Mouse (Mus musculus) midbrain, embryonic 16.5 days (tissue): ENCODE results near the gene Abhd11. TPM values are rescaled to one million over a fixed set of nuclear protein-coding genes. Genes with fewer than 3 reads are reported as not detected.
A peak's percentile ranks its signal among the peaks of the same experiment; 100 is the strongest.
"Not testable (repeated sequence)": the region's sequence is repeated elsewhere in the genome, so short reads cannot be mapped to it uniquely, and the experiment has no call there.

ENCODE experiments used
- ATAC-seq: fragments of 200-750 bp; cut with Nextera tagmentation; 2 replicates; pipeline ENCODE4 v1.8.0; 2017; ENCODE audit warnings: moderate TSS enrichment
- H3K27ac ChIP-seq: fragments of 300-500 bp; sonication (generic); 2 replicates; pipeline ENCODE4 v1.5.1; 2014; ENCODE audit warnings: mild to moderate bottlenecking, low read length, mixed read lengths
- H3K27me3 ChIP-seq: fragments of 300-500 bp; sonication (generic); 2 replicates; pipeline ENCODE4 v1.6.1; 2014; ENCODE audit warnings: low read depth, low read length, mixed read lengths; ENCODE audit not compliant: control insufficient read depth, insufficient read depth
- H3K36me3 ChIP-seq: fragments of 300-500 bp; sonication (generic); 2 replicates; pipeline ENCODE4 v1.6.1; 2014; ENCODE audit warnings: mild to moderate bottlenecking, low read length, moderate library complexity, mixed read lengths; ENCODE audit not compliant: control insufficient read depth, insufficient read depth
- H3K4me1 ChIP-seq: fragments of 300-500 bp; sonication (generic); 2 replicates; pipeline ENCODE4 v1.6.1; 2014; ENCODE audit warnings: mild to moderate bottlenecking, low read length, mixed read lengths; ENCODE audit not compliant: control insufficient read depth, insufficient read depth
- H3K4me2 ChIP-seq: fragments of 300-500 bp; sonication (generic); 2 replicates; pipeline ENCODE4 v1.6.1; 2014; ENCODE audit warnings: mild to moderate bottlenecking, low read length, mixed read lengths
- H3K4me3 ChIP-seq: fragments of 300-500 bp; sonication (generic); 2 replicates; pipeline ENCODE4 v1.5.1; 2014; ENCODE audit warnings: low read depth, mild to moderate bottlenecking, low read length, moderate library complexity, mixed read lengths
- H3K9ac ChIP-seq: fragments of 300-500 bp; sonication (generic); 2 replicates; pipeline ENCODE4 v1.6.1; 2014; ENCODE audit warnings: low read depth, low read length, mixed read lengths
- H3K9me3 ChIP-seq: fragments of 300-500 bp; sonication (generic); replicated peaks from 2 replicates; pipeline ENCODE4 v1.6.1; 2014; ENCODE audit warnings: mild to moderate bottlenecking, low read length, mixed read lengths; ENCODE audit not compliant: control insufficient read depth, poor library complexity, severe bottlenecking
- WGBS: fragments of 180-500 bp; shearing (Covaris S2); extraction: QIAGEN DNeasy Blood & Tissue Kit; methylation state at CpG from one replicate; pipeline ENCODE4 v1.1.7; 2014; 5-methylcytosine and 5-hydroxymethylcytosine counted together
- polyA plus RNA-seq: library from polyadenylated mRNA; unstranded; fragments of >200 nt; fragmentation: Nextera tagmentation; extraction: Ambion mirVana; gene quantifications from 2 replicates; pipeline ENCODE4 v1.2.1, GENCODE M21; 2015

Abhd11 gene
- 76.5 and 81.5 TPM in 2 replicates for polyA plus RNA-seq

DNA sequence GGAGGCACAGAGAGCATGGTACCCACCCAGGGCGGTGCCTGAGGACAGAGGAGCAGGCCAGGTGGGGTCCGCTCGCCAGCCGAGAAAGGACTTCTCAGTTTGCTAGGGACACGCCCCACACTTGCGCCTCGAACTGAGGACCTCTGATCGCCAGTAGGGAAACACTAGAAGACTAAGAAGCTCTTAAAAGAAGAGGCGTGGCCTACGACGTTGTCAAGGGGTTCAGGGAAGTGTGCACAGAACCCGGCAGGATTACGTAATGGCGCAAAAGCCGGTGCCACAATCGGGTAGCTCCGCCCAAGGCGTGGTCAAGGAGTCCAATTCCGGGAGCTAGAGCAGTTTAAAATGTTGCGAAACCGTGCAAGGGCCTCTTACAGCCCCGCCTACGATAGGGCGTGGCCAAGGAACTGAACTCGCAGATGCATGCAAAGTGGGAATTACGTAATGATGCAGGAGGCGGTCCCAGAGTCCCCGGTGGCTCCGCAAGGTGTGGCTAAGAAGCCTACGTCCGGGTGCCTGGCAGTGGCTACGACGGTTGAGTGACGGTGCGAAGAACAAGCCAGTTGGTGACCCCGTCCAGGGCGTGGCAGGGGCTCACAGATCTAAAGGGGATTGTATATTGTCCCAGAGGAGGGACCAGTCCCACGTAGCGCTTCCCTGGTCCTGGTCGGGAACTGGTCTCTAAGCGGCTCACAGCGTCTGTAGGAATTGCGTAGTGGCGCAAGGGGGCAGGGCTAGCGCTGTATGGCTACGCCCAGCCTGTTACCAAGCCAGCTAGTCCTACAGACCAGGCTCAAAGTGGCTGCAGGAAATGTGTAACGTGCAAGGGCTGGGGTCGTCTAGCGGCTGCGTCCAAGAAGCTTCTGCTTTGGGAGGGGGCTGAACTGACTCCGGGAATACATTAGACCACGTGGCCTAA, at the start of gene Abhd11:
Gene Abhd11 (plus strand): TSS at position 482 of the 919 bp plus-strand sequence.
- Histone ChIP-seq H3K4me1 (peaks cover 22% of the 10 kb centered on the region), H3K9ac (peak within 1 kb of the TSS; percentile 88), H3K4me3 (peak within 1 kb of the TSS; percentile 68), H3K27ac (peak within 1 kb of the TSS; percentile 99), H3K4me2 (peak within 1 kb of the TSS; percentile 85), H3K9me3 (no peaks in the 10 kb centered on the region), H3K27me3 (no peaks in the 10 kb centered on the region), H3K36me3 (no peaks in the 10 kb centered on the region)
- under 1% methylated on average over 52 of the region's 52 CpGs for WGBS
- ATAC-seq, result peak; percentile 92

DNA sequence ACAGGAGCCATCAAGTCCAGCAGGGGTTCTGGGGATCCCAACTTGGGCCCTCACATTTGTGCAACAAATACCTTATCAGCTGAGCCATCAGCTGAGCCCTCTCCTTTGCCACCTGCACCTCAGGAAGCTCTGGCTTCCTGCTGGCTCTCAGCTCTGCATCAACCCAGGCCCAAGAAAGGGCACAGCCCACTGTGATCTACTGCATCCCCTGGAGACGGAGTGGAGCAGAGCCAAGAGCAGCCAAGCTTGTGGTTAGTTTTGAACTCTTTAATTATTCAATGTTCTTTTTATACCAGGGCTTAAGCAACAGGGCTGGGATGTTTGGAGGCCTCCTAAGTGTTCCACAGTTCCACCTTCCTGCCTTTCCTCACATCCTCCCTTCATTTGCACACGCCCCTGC, 48.5 kb upstream of the Abhd11 start:
- no peak for ATAC-seq
- Histone ChIP-seq H3K9ac (no peak overlapping the region), H3K27me3 (no peaks in the 10 kb centered on the region), H3K9me3 (no peaks in the 10 kb centered on the region), H3K4me2 (no peak overlapping the region), H3K4me1 (no peaks in the 10 kb centered on the region), H3K27ac (no peak overlapping the region), H3K4me3 (no peak overlapping the region), H3K36me3 (no peaks in the 10 kb centered on the region)
- 65% methylated on average over 2 of the region's 2 CpGs for WGBS

DNA sequence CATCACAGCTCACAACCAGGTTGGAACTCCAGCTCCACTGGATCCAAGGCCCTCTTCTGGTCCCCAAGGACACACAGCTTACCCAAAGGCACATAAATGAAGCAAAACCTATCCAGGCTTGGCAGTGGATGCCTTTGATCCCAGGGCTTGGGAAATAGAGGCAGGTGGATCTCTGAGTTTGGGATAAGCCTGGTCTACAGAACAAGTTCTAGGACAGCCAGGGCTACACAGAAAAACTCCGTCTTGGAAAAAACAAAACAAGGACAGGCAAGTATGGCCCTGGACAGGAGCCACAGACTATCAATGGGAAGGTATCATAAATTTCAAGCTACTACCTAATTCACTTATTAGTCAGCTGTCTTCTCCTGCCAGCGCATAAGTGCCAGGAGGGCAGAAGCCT, 47.4 kb upstream of the Abhd11 start:
- no peaks in the 10 kb centered on the region for H3K36me3 ChIP-seq
- H3K4me2 ChIP-seq, result no peak overlapping the region
- no peaks in the 10 kb centered on the region for H3K27me3 ChIP-seq
- WGBS, result 100% methylated on average over 2 of the region's 2 CpGs
- no peak overlapping the region for H3K4me3 ChIP-seq
- no peak overlapping the region for H3K27ac ChIP-seq
- no peak for ATAC-seq
- H3K4me1 ChIP-seq, result peaks cover 6% of the 10 kb centered on the region; the same call in 1 of the 2 replicates
- no peaks in the 10 kb centered on the region for H3K9me3 ChIP-seq
- H3K9ac ChIP-seq, result no peak overlapping the region

DNA sequence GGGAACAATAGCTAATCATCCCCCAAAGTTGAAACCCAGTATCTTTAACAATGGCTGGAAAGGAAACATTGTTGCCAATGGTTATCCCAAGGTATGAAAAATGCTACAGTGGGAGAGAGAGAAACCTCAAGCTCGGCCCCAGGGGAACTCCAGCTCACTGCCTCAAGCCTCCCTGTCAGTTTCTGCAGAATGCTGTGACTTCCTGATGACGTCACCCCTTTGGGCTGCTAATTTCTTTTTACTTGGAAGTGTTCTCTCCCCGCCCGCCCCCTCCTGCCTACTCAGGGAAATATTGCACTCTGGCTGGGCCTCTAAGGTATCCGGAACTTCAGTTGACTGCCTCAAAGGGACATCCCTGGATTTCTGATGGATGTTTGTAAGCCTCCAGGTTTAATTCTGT, 45.4 kb upstream of the Abhd11 start:
- no peak overlapping the region for H3K4me2 ChIP-seq
- ATAC-seq, result no peak
- WGBS, result 50% methylated on average over 5 of the region's 5 CpGs
- H3K9me3 ChIP-seq, result no peaks in the 10 kb centered on the region
- no peak overlapping the region for H3K9ac ChIP-seq
- peaks cover 8% of the 10 kb centered on the region; the same call in 1 of the 2 replicates for H3K4me1 ChIP-seq
- H3K27ac ChIP-seq, result no peak overlapping the region
- no peak overlapping the region for H3K4me3 ChIP-seq
- no peaks in the 10 kb centered on the region for H3K27me3 ChIP-seq
- no peaks in the 10 kb centered on the region for H3K36me3 ChIP-seq

DNA sequence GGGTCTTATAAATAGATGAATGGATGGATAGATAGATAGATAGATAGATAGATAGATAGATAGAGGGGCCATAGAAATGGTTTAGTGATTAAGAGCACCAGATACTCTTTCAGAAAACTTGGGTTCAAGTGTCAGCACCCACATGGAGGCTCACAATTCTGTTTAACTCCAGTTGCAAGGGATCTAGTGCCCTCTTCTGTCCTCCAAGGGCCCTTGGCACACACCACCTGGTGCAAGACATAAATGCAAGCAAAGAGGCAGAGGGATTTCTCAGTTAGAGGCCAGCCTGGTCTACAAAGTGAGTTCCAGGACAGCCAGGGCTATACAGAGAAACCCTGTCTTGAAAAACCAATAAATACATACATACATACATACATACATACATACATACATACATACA, 44.3 kb upstream of the Abhd11 start:
- H3K9me3 ChIP-seq, result not testable (repeated sequence)

DNA sequence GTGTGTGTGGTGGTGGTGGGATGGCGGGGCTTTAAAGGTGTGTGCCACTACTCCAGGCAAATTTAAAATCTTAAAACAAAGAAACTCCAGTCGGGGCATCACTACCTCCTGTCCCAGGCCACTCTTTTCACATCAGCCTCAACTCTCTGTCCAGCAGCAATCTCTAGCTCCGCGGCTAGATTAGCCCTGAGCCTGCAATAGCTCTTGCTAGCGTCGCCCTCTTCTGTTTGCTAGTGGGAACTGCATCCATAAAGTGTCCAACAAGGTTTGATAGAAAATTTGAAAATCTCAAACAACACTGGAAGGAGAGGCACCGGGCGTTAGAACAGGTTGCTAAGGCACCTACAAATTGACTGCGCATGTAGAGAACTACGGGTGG, 43.5 kb upstream of the Abhd11 start:
- Histone ChIP-seq H3K4me3 (peak overlapping the region; percentile 25), H3K27ac (no peak overlapping the region), H3K4me1 (peaks cover 8% of the 10 kb centered on the region; the same call in 1 of the 2 replicates), H3K36me3 (no peaks in the 10 kb centered on the region), H3K9me3 (no peaks in the 10 kb centered on the region), H3K4me2 (peak overlapping the region; percentile 33), H3K9ac (no peak overlapping the region), H3K27me3 (no peaks in the 10 kb centered on the region)
- 4% methylated on average over 10 of the region's 10 CpGs for WGBS
- ATAC-seq, result peak; percentile 67; the same call in 1 of the 2 replicates

More for the DNA sequence above, 44.3 kb upstream of the Abhd11 start:
- not testable (repeated sequence) for H3K4me2 ChIP-seq, H3K36me3 ChIP-seq, H3K9ac ChIP-seq, H3K4me3 ChIP-seq, ATAC-seq, H3K27ac ChIP-seq, H3K27me3 ChIP-seq, H3K4me1 ChIP-seq

DNA sequence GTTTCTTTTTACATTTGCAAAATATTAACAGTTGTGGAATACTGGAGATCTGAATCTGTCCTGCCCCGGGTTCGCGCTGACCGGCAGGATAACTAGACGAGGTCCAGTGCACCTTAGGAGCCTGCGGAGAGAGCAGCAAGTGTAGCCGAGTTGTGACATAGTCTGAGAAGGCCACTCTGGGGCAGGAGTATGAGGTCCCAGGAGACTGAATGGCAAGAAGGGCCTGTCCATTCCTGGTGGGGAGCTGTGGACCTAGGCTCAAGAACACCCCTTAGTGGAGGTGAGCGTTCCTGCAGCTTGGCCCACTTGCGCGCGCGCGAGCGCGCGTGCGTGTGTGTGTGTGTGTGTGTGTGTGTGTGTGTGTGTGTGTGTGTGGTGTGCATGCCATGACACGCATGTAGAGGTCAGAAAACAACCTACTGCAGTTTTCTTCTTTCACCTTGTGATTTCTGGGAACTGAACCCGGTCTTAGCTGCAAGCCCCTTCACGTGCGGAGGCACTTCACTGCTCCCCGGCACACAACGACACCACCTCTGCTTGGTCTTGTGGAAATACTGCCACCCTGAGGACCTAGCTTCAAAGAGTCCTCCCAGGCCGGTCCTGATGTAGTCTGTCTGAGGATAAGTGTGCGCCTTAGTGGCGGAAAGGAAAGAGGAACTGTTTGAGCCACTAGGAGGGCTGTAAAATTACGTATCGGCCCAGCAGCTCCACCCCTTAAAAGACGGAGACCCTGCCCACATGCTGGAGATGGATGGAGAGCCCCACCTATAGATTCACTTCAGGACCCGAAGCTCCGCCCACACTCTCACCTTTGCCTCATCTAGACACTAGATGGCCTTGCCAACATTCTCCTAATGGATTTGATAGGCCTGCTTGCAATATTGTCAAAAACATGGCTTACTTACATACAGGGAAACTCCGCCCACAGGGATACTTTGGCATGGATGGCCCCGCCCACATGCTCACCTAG, 42.8 kb upstream of the Abhd11 start:
- peak overlapping the region; percentile 33 for H3K4me2 ChIP-seq
- peak overlapping the region; percentile 25 for H3K4me3 ChIP-seq
- H3K9me3 ChIP-seq, result no peaks in the 10 kb centered on the region
- no peak overlapping the region for H3K9ac ChIP-seq
- ATAC-seq, result peak; percentile 89
- H3K27ac ChIP-seq, result no peak overlapping the region
- H3K36me3 ChIP-seq, result no peaks in the 10 kb centered on the region
- 3% methylated on average over 33 of the region's 33 CpGs for WGBS
- H3K27me3 ChIP-seq, result no peaks in the 10 kb centered on the region
- peaks cover 8% of the 10 kb centered on the region; the same call in 1 of the 2 replicates for H3K4me1 ChIP-seq

DNA sequence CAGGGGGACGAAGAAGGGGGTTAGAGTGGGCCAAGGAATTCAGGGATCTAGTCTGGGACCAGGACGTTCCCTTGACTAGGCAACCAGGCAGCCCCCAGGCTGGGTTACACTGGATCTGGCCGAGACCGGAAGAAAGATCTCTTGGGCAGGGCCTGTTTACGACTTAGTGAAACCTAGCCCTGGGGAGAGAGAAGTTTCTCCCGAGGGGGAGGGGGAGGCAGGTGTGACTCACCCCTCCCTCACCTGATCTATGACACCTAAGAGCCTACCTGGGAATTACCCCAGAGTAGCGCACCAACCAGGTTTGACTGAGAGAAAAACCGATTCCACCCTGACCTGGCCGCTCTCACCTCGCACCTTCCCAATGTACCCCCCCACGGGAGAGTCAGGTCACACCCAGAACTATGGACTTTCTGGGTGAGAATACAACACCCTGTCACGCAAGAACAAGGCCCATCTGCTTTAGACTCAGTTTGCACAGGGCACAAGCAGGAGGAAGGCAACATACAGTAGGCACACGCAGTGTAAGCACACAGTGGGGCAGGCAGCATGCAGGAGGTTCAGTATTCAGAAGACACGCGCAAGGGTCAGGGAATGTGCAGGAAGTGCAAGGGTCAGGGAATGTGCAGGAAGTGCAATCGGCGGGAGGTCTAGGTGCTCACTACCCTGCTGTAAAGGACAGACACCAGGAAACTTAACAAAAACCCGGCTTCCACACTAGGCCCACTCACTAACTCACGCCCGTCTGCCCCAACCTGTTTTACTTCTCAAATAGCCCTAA, 41.6 kb upstream of the Abhd11 start:
- 79% methylated on average over 20 of the region's 20 CpGs for WGBS
- Histone ChIP-seq H3K4me3 (no peak overlapping the region), H3K4me2 (no peak overlapping the region), H3K9me3 (no peaks in the 10 kb centered on the region), H3K36me3 (no peaks in the 10 kb centered on the region), H3K9ac (no peak overlapping the region), H3K27me3 (no peaks in the 10 kb centered on the region), H3K27ac (no peak overlapping the region), H3K4me1 (peaks cover 8% of the 10 kb centered on the region; the same call in 1 of the 2 replicates)
- ATAC-seq, result no peak
